Mouse (Mus musculus) lung, postnatal 4 days (tissue): Measurements from ENCODE around the gene Rac1.
"Not testable (repeated sequence)": the region's sequence is repeated elsewhere in the genome, so short reads cannot be mapped to it uniquely, and the experiment has no call there.

Experiments
- DNase-seq, 2 experiments: peaks; one replicate each; pipeline ENCODE4 v3.0.0; 2021

Gene Rac1

DNA sequence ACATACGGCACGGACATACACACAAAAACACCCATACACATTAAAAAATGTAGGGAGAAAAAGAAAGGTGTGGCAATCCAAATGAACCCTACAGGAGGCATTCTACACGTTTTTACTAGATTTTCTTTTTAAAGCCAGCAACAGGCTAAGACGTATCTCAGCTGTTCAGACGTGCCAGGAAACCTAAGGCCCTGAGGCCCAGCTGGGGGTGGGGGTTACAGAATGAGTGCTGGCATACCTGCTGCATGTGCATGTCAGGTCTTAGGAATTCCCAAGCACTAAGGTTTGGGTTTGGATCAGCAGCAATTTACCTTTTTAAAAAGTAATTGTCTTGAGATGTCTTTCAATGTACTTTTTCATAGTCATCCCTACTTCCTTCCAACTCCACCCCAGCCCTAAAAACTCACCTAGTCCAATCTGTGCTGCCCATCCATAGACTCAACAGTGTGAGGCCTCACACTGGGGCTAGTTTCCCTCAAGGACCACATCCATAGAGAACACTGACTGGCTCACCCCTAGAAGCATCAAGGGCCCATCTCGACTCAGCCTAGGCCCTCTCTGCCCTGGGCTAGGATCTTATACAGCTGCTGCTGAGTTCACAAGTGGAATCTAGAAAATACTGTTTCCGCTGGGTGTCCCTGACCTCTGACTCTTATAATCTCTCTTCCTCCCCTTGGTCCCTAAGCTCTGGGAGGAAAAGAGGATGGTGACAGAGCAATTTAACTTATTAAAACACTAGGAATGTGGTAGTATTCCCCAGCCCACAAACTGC, 2.2 kb downstream of the Rac1 start:
- DNase-seq: no peak

DNA sequence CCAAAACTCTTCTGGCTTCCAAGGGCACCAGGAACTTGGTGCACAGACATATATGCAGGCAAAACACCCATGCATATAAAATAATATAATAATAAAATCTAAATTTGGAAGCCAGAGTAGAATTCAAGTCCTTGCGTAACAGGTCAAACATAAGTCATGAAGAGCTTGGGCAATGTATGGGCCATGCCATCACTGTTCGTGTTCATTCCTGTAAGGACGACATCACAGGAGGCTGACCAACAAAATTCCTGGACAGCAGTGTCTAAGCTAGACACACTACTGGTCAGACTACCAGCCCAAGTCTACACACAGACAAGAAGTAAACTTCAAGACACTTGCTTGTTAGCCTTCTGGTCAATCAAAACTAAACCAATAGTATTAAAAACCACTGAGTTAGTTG, 5.0 kb downstream of the Rac1 start:
- no peak for DNase-seq

DNA sequence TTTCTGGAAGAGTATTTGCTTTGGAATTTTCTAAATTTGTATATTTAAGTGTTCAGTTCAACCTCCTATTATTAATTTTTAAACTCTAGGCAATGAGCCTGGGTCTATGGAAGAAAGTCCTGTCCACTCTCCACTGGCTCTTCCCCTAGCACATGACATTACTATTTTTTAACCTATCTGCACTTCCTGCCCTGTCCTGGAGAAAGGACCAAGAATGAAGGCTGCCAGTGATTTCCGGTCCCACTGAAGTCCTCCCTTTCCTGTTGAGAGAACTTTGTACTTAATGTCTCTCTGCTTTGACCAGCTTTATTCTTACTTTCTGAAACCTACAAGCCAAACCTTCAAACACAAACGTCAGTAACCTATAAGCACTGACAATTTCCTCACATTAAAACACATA, 7.4 kb downstream of the Rac1 start:
- no peak for DNase-seq

DNA sequence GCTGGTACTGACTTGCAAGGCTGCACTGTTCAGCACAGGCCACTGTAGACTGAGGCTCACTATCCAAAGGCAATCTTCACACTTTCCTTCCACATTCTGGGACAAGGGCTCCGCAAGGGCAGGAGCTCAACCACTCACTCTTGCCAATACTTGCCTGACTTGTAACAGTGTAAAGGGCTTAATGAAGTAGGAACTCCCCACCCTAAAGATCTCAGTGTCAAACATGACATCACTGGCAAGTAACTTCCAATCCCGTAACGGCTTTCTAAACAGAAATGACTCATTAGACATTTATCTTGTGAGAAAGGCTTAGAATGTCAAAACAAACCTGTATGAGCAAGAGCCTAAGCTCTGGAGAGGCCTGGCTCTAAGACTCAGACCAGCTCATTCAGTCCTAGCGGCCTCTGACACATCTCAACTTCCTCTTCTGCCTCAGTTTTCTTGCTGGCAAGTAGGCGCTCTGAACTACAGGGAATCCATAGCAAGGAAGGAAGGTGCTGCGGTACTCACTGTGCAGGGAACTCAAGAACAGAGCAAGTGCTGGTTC, 9.7 kb downstream of the Rac1 start:
- DNase-seq: peak in 1 of 2 experiments; percentile 29

DNA sequence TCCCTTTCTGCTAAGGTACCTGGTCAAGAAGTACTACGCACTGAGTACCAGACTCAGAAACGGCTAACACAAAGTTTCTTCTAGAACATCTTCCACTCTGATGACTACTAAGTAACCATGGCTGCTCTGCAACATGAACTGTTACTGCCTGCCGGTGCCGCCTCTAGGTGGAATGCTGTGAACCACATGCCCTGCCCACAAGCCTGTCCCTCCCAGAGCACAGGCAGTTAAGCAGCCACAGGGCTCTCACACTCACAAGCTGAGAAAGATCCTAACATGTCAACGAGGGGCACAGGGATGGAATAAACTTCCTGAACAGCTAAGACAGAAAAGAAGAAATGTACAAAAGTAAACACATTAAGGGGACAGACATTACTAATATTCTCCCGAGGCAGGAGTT, 10.4 kb downstream of the Rac1 start:
- DNase-seq: no peak

DNA sequence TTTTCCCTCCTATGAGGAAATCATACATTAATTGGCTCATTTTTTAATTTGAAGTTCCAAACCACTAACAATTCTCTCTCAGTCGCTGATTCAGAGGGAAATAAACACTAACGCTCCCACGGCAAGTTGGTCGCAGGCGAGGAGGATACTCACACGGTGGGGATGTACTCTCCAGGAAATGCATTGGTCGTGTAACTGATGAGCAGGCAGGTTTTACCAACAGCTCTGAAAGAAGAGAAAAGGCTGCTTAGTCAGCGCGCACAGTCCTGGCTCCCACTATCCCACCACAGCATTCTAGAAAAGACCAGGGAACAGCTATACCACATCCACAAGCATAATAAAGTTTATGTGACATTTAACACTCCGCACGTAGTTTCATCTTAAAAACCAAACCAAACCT, 10.8 kb downstream of the Rac1 start:
- no peak for DNase-seq

DNA sequence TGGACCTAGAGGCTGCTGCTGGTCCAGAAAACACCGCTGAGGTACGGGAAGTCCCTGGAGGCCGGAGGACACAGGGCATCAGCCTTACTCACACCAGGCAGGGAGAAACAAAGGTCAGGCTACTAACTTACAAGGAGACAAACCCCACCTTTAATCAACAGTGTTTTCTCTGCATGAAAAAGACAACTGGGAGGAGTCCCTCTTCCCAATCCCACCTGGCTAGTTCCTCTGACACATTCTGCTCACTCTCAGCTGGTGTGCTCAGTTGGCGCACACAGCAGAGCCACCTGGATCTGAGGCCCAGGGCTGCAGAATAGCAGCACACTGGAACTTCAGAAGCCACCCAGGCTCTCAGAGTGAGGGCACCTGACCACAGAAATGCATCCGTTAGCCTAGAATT, 13.0 kb downstream of the Rac1 start:
- DNase-seq: no peak

DNA sequence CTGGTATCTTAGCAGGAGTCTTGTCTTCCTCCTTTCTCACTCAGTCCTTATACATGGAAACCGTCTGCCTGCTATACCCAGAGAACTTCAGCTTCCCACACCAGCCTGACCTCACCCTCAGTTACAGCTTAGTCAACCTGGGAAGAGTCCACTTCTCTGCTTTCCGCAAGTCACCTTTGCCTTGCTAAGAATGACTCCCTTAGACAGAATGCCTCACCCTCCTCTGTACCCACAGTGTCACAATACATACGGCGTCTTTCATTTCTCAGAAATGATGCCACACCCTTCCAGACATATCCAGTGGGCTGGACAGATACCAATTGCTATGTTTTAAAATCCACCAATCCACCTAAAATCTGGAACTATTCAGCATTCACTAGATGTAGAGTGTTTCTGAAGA, 15.5 kb downstream of the Rac1 start:
- DNase-seq: peak in 1 of 2 experiments; percentile 20

DNA sequence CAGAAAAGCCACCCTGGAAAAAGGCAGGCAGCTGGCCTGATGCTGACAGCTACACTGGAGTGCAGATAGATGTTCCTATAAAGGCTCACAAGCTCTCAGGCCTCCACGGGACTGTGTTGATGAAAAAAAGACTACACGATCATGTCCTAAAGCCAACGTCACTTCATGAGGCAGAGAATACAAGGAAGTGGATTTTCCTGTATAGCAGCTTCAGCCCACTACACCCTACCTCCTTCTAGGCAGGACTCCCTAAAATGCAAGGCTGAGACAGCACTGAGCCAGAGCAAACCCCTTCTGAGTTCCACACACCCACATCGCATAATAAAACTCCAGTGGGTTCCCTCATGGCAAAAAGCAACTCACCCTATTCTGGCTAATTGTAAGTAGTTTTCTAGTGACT, 16.3 kb downstream of the Rac1 start:
- no peak for DNase-seq

DNA sequence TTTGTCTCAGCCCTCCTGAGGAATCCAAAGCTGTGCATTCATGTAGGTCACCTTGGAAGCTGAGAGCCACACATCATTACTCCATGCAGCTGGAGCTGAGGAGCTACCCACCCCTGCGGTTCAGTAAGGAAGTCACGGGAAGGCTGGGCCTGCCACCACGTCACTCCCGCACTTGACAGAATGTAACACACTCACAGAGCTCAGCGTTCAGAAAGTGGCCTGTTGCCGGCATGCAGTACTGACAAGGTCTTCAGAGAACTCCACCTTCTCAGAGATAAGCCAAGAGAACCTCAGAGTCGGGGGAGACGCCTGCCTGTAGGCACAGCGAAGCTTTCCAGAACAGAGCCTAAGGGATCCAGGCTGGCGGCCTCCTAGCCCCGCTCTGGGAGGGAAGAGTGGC, 18.1 kb downstream of the Rac1 start:
- DNase-seq: peak; percentile 43 to 52

DNA sequence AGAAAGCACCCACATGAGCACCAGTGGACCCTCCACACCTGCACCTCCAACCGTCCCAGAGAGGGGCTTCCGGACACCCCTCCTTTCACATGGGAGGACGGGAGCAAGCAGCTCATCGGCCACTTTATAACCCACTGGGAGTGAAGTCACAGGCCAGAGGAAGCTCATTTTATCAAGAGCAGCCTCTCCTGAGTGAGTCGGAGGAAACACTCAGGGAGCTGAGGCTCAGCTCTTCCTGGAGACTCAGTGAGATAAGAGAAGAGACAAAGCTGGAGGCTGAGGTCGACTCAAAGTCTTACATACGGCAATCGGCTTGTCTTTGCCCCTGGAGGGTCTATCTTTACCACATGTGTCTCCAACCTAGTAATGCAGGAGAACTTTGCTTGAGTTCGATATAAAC, 18.5 kb downstream of the Rac1 start:
- DNase-seq: no peak

DNA sequence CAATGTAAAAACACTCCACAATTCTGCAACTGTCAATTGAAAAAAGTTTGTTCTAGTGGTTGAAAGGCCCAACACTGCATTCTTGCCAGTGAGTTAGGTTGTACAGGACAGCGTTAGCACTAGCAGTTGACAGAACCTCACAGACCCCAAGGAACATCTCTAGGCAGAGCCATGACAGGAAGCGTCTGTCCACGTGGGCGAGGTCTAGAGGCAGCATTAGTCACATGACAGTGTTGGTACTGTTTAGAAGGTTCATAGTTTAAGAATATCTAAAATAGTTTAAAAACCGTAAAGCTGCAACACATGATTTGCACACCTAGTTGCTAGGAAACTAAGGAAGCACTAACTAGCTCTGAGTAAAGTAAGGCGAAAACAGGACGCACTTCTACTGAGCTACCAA, 22.3 kb downstream of the Rac1 start:
- DNase-seq: no peak

DNA sequence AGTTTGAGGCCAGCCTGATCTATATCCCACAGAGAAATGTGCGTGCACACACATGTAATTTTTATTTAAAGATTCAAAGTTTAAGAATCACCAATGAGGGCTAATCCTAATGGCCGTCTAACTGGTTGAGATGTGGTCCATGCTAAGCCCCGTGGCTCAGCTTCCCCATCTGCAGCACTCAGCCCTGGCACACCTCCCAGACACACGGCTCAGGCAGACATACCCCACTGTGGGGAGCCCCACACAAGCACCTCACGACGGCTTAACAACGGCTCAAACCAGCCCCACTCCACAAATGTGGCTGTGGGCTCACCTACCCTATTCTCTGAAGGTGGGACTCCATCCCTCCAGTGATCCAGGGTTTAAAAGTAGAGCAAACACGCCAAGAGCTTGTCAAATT, 22.8 kb downstream of the Rac1 start:
- no peak for DNase-seq

DNA sequence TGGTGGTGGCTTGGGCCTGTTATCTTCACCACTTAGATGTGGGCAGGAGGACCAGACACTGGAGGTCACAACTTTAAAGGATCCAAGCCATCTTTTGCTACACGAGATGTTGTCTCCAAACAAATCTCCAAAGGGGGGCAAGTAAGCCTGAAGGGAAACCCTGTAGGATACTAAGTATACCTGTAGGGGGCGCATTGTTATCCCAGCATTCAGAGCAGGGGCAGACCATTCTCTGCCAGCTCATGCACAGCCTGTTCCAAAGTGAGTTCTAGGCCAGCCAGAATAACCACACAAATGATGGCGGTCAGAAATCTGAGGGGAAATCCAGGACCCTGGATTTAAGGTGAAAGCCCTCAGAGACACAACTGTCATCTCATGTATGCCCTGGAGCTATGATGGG, 23.4 kb downstream of the Rac1 start:
- DNase-seq: peak in 1 of 2 experiments; percentile 45

DNA sequence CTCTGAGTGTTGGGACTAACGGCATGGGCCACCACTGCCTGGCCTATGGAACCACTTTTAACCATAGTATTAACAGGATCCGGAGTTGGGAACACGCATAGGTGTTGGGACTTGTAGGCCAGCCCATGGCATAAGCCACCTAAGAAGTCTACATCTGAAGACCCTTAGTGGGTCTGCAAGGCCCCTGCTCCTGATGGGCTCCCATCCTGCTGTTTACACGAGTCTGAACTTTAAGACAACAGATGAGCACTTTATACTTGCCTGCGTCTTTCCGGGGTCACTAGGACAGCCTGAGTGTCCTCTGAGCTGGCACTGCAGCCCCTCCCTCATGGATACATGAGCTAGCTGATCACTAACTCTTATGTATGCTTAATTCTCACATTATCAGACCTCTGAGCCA, 24.1 kb downstream of the Rac1 start:
- DNase-seq: no peak

DNA sequence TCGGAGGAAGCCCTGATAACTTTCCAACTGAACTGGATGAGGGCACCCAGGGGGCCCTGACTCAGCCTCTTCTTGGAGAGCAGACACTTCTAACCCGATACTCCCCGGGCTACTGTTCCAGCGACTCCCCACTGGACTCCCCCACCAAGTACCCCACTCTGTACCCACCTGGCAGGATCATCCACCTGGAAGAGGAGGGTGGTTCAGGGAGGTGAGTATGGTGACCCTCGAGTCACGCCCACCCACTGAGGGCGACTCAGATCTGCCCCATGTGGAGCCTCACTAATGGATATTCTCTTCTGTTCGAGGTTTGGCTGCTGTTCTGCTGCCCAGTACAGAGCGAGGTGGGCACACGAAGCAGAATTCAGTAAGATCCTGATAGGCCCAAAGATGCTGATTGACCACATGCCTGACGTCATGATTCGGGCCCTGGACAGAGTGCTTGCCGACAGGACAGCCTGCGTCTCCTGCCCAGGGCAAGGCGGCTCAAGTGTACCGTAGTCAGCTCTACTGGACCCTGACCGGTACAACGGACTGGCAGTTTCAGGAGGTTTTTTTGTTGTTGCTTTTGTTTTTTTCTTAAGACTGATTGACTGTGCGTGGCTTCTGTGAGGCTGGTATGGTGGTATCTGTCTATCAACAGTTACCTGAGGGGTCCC, 24.8 kb downstream of the Rac1 start:
- no peak for DNase-seq

DNA sequence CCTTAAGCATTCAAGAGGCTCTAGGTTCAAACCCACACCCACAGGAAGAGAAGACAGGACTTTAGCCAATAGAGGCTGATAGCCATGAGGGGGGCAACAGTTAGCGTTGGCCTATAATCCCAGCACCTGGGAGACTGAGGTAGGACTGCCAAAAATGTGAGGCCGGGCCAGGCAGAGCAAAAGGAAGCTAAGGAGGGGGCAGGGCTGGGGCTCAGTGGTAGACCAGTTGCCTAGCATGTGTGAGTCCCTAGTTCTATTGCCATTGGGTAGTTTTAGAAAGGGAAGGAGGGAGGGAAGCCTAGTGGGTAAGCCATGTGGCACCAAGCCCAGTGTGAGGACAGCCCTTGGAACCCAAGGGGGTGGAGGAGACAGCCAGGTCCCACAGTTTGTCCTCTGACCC, 26.2 kb downstream of the Rac1 start:
- DNase-seq: no peak

DNA sequence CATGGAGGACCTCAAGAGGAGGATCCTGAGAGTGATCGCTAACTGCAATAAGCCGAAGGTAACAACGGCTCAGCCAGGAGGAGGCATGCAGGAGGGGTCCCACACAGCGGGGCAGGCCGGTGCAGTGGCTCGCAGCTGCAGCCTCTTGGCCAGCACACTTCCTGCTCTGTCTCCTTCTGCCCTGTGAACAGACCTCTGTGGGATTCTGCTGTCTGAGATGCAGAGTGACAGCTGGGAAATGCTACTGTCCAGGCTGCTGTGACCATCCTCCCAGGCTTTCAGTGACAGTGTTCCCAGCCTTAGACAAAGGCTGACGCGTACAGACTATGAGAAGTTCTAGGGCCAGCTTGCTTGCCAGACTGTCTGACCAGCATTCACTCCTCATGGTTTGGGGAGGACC, 26.7 kb downstream of the Rac1 start:
- DNase-seq: no peak

DNA sequence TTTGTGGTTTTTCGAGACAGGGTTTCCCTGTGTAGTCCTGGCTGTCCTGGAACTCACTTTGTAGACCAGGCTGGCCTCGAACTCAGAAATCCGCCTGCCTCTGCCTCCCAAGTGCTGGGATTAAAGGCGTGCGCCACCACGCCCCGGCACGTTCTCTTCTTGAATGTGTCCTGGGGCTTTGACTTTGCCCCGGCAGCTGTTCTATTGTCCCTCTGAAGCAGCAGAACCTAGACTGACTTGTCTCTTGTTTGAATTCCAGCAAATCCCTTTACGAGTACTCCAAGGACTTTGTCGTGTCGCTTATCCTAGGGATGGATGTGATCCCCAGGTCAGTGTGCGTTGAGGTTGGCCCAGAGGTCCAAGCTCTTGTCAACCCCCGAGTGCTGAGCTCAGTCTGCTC, 27.1 kb downstream of the Rac1 start:
- not testable (repeated sequence) for DNase-seq

DNA sequence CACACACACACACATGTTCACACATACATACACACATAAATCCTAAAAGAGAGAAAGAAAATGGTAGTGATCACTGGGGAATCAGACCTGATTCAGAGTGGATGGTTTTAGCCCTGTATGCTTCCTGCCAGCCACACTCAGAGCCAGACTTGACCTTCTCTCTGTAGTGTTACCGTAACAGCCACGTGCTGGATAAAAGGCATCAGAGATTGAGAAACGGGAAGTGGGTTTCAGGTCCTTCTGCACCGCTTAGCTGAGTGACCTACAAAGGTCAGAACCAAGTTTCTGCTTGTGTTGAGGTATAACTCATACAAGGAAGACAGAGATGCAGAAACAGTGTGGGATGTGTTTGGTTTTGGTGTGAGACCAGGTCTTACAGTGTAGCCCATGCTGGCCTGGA, 28.1 kb downstream of the Rac1 start:
- no peak for DNase-seq

DNA sequence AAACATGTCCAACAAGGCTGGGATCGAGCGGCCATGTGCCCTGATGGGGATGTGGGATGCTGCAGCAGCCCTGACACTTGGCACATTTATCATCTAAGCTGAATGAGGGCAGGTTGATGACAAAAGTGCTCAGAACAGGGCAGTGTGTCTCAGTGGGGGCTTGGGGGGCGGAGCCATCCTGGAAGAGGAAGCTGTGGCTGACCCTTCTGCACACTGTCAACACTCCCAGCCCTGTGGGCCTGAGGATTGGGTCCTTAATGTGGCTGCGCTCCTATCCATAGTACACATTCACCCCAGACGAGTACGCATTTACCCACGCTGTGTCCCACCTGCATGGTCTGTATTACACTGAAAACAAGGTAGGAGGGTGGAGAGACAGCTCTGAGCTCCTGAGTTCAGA, 28.6 kb downstream of the Rac1 start:
- no peak for DNase-seq

DNA sequence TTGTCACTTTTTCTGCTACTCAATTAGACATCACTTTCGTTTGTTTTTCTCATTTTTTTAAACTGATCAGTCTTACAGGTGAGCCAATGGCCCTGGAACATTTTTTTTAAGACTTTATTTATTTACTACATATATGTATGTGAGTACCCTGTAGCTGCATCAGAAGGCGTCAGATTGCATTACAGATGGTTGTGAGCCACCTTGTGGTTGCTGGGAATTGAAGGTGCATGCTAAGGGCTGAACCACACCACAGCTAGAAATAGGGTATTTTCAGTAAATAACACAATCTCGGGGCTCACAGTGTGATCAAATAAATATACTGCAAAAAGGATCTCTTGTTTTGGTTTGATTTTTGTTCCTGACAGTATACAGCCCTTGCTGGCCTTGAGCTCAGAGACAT, 30.4 kb downstream of the Rac1 start:
- no peak for DNase-seq

DNA sequence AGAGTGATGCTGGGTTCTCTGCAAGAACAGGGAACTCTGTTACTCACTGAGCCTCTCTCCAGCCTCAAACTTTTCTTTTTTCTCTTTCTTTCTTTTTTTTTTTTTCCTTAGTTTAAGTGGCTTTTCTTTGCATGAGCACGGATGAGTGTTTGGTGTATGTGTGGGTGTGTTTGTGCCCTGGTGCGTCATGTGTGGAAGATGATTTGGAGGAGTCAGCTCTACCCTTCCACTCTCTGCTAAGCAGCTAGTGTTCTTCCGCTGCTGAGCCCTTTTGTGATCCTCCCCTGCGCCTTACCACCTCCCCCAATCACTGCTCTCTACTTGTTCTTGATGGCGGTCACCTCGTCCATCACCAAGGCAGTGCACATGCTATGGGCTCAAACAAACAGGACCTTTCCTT, 32.1 kb downstream of the Rac1 start:
- DNase-seq: no peak

DNA sequence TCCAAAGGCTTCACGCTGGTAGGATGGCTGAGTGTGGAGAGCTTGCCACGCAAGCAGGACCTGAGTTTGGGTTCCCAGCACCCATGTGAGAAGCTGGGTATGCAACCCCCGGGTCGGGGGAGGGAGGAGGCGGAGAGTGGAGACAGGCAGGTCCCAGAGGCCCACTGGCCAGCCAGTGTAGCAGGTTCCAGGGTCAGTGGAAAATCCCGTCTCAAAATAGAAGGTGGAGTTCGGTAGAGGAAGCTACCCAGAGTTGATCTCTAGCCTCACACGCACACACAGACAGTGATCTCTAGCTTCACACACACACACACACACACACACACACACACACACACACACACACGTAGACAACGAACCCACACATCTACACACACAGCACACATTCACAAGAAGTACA, 34.7 kb downstream of the Rac1 start:
- no peak for DNase-seq

DNA sequence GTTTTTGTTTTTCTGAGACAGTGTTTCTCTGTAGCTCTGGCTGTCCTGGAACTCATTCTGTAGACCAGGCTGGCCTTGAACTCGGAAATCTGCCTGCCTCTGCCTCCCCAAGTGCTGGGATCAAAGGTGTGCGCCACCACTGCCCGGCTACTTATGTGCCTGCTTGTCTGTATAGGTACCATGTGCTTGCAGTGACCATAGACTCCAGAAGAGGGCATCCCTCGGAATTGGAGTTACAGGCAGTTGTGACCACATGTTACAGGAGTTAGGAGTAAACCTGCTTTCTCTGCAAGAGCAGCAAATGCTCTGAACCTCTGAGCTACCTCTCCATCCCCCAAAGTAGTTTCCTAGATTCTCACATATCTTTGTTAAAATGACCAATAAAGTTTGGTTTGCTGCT, 36.1 kb downstream of the Rac1 start:
- no peak for DNase-seq
